ENCODE assay signal across 27 mouse cellular contexts in genomic region chr13:46490644-46491043, GRCm38 (mm10). TPM values are rescaled to one million over a fixed set of nuclear protein-coding genes. Genes with fewer than 3 reads are reported as not detected.
DNase-seq lines count a peak whose midpoint lies in the region; ATAC-seq and TF ChIP-seq lines count a peak whose summit lies in the region.
"Had no signal": no experiment of that assay in that cellular context is flagged by ENCODE, and none has a peak within 500 bp of the region (broad histone marks: within the 10 kb centered on the region; RNA-seq: fewer than 3 reads in every experiment).

No protein-coding gene starts in this region.

- H3K4me3 ChIP-seq in layer of hippocampus, adult 2 months, result no peak overlapping the region
- no peak overlapping the region for H3K4me3 ChIP-seq in myocyte
- no peak overlapping the region for H3K4me3 ChIP-seq in forebrain, embryonic 14.5 days (ENCODE audit: low read depth, low read length)
- H3K4me3 ChIP-seq: embryonic facial prominence, embryonic 12.5 days; gastrocnemius, adult 2 months; heart, embryonic 12.5 days; hindbrain, embryonic 13.5 days; liver, embryonic 13.5 days had no signal

- peak overlapping the region; percentile 7; the same call in 1 of the 2 replicates for H3K27ac ChIP-seq in layer of hippocampus, adult 2 months
- H3K27ac ChIP-seq in forebrain, embryonic 14.5 days (ENCODE audit: low read depth, low read length), result no peak overlapping the region
- H3K27ac ChIP-seq: embryonic facial prominence, embryonic 12.5 days; gastrocnemius, adult 2 months; hindbrain, embryonic 13.5 days; liver, embryonic 13.5 days had no signal

- no peak overlapping the region for H3ac ChIP-seq in myocyte (ENCODE audit: control insufficient read depth, insufficient read length)

- H3K27me3 ChIP-seq in myocyte (ENCODE audit: control insufficient read depth, insufficient read depth, insufficient read length), result no peaks in the 10 kb centered on the region
- no peaks in the 10 kb centered on the region for H3K27me3 ChIP-seq in forebrain, embryonic 14.5 days (replicated peaks; ENCODE audit: control insufficient read depth, insufficient read depth, low read length)
- H3K27me3 ChIP-seq: heart, embryonic 12.5 days; hindbrain, embryonic 13.5 days; liver, embryonic 13.5 days had no signal

- H3K79me2 ChIP-seq in myocyte (ENCODE audit: control insufficient read depth, insufficient read depth), result no peaks in the 10 kb centered on the region

- TF ChIP-seq CTCF in layer of hippocampus, adult 2 months (conservative IDR thresholded peaks at IDR 0.05), result no peak

- H3K9ac ChIP-seq in forebrain, embryonic 14.5 days (ENCODE audit: low read length), result no peak overlapping the region
- H3K9ac ChIP-seq: embryonic facial prominence, embryonic 12.5 days; heart, embryonic 12.5 days; hindbrain, embryonic 13.5 days; liver, embryonic 13.5 days; lung, embryonic 14.5 days had no signal

- no peak for TF ChIP-seq POLR2A in myocyte (IDR thresholded peaks at IDR 0.05; ENCODE audit: insufficient read length, low read depth)

- H3K4me1 ChIP-seq in forebrain, embryonic 14.5 days (ENCODE audit: control insufficient read depth, insufficient read depth, low read length), result no peaks in the 10 kb centered on the region; the same call in 1 of the 2 replicates
- H3K4me1 ChIP-seq: hindbrain, embryonic 13.5 days; liver, embryonic 13.5 days had no signal

- ATAC-seq in frontal cortex, adult (ENCODE audit: low TSS enrichment), result peak; percentile 71
- no peak for ATAC-seq in forebrain, embryonic 14.5 days
- ATAC-seq: activated CD4-positive, CD25-positive, alpha-beta regulatory T cell, adult 4 months; forebrain, embryonic 16.5 days; inflammation-experienced regulatory T-cells, adult 6 months; midbrain, embryonic 16.5 days had no signal

- H3K4me2 ChIP-seq in myocyte (ENCODE audit: low read depth), result peak overlapping the region; percentile 42
- no peak overlapping the region for H3K4me2 ChIP-seq in forebrain, embryonic 14.5 days (ENCODE audit: low read length)
- H3K4me2 ChIP-seq: embryonic facial prominence, embryonic 12.5 days; heart, embryonic 12.5 days; hindbrain, embryonic 13.5 days; liver, embryonic 13.5 days; lung, embryonic 14.5 days had no signal

- WGBS in forebrain, embryonic 14.5 days, result 28% methylated on average over 4 of the region's 4 CpGs

- H3K9me3 ChIP-seq in forebrain, embryonic 14.5 days (replicated peaks; ENCODE audit: control insufficient read depth, low read length), result no peaks in the 10 kb centered on the region
- H3K9me3 ChIP-seq: embryonic facial prominence, embryonic 12.5 days; G1E; liver, embryonic 13.5 days had no signal

- H3K36me3 ChIP-seq in myocyte (ENCODE audit: control insufficient read depth, insufficient read depth), result no peaks in the 10 kb centered on the region
- H3K36me3 ChIP-seq in forebrain, embryonic 14.5 days (ENCODE audit: control insufficient read depth, insufficient read depth, low read length), result no peaks in the 10 kb centered on the region
- H3K36me3 ChIP-seq: embryonic facial prominence, embryonic 12.5 days; G1E; heart, embryonic 12.5 days; hindbrain, embryonic 13.5 days; liver, embryonic 13.5 days had no signal

- no peak for DNase-seq in frontal cortex, postnatal 25 days (ENCODE audit: low spot score in 2 of 2)
- DNase-seq in layer of hippocampus, adult 2 months (ENCODE audit: low spot score in 2 of 2), result no peak
- no peak for DNase-seq in layer of hippocampus, adult 9-11 months
- DNase-seq in brain, adult 2 months (ENCODE audit: low read depth, low spot score), result peak; percentile 75
- DNase-seq in adrenal gland, postnatal 14 days, result no peak
- no peak for DNase-seq in forebrain, embryonic 14.5 days (ENCODE audit: low spot score)
- DNase-seq: adrenal gland, postnatal 25 days; cerebellum, adult 11-12 months; cerebellum, postnatal 14 days; gastrocnemius, adult 2 months; heart, postnatal 14 days; kidney, postnatal 25 days; liver, embryonic 13.5 days; lung, embryonic 14.5 days; lung, postnatal 4 days; thymus, adult 18-20 months; thymus, postnatal 4 days had no signal

TF ChIP-seq in myocyte, 11 proteins besides CTCF, POLR2A, EP300 and RAD21:
- peak in 2 of 3 experiments; percentile 14 to 73 for TF ChIP-seq MYOG (IDR thresholded peaks at IDR 0.05; ENCODE audit: control insufficient read depth in 1 of 3, insufficient read depth in 1 of 3, insufficient read length in 2 of 3, low read depth in 2 of 3)
- no peak for TF ChIP-seq TCF3 (IDR thresholded peaks at IDR 0.05; ENCODE audit: insufficient read length, low read depth)

RNA-seq across cellular contexts. Expression of gene Cap2, which starts 11.0 kb away (rescaled TPM):
- 100 to 1,000 TPM; 216 to 220 TPM for total RNA-seq in layer of hippocampus, adult 2 months (2021)
- polyA plus RNA-seq in myocyte (2012; fragmentation: generic; extraction: Trizol), result 47.4 TPM
- 2.4 and 3.0 TPM in 2 replicates for total RNA-seq in adrenal gland, postnatal 14 days (2021)
- 15.1 and 15.2 TPM in 2 replicates for polyA plus RNA-seq in forebrain, embryonic 14.5 days (2014; fragmentation: Nextera tagmentation; extraction: Ambion mirVana)
- polyA plus RNA-seq: G1E had no signal

Comparison
In these comparisons a context has a peak if more than half of its experiments do, and no peak if none do; other contexts are left out.
1. RNA of gene Cap2, which starts 11.0 kb away (total RNA-seq): 216 to 220 TPM in layer of hippocampus, adult 2 months; 2.4 to 3.0 TPM in adrenal gland, postnatal 14 days; every median in the first group is over 10 times any median in the second.